Mouse (Mus musculus): ENCODE data around the gene Tbxa2r. TPM values are rescaled to one million over a fixed set of nuclear protein-coding genes. Genes with fewer than 3 reads are reported as not detected.

The Tbxa2r gene
- total RNA-seq, 2 experiments from 2014 or later: not detected

Other genes starting within 250 kb of the Tbxa2r start
Only the 30 nearest of the 33 such genes appear.
- gene Map2k2, start 222.8 kb upstream of the Tbxa2r start, total RNA-seq (2014; fragmentation: Nextera tagmentation): 35.0 and 72.7 TPM in 2 replicates
- gene Map2k2, start 222.8 kb upstream of the Tbxa2r start, total RNA-seq (2017): 46.7 and 50.8 TPM in 2 replicates
- 16.1 and 20.6 TPM in 2 replicates for gene Zbtb7a, start 193.5 kb upstream of the Tbxa2r start, total RNA-seq (2014; fragmentation: Nextera tagmentation)
- 7.1 and 8.0 TPM in 2 replicates for gene Zbtb7a, start 193.5 kb upstream of the Tbxa2r start, total RNA-seq (2017)
- gene Pias4, start 160.8 kb upstream of the Tbxa2r start, total RNA-seq (2014; fragmentation: Nextera tagmentation): 6.3 and 22.9 TPM in 2 replicates
- gene Pias4, start 160.8 kb upstream of the Tbxa2r start, total RNA-seq (2017): 7.8 and 8.1 TPM in 2 replicates
- gene Eef2, start 152.1 kb upstream of the Tbxa2r start, total RNA-seq (2014; fragmentation: Nextera tagmentation): 843 and 1,029 TPM in 2 replicates
- 1,504 and 1,576 TPM in 2 replicates for gene Eef2, start 152.1 kb upstream of the Tbxa2r start, total RNA-seq (2017)
- gene Dapk3, start 145.7 kb upstream of the Tbxa2r start, total RNA-seq (2014; fragmentation: Nextera tagmentation): 25.7 and 40.8 TPM in 2 replicates
- gene Dapk3, start 145.7 kb upstream of the Tbxa2r start, total RNA-seq (2017): 20.5 and 33.0 TPM in 2 replicates
- not detected in 2 replicates for gene 4930442H23Rik, start 144.9 kb upstream of the Tbxa2r start, total RNA-seq (2014; fragmentation: Nextera tagmentation)
- not detected in 2 replicates for gene 4930442H23Rik, start 144.9 kb upstream of the Tbxa2r start, total RNA-seq (2017)
- gene Nmrk2, start 126.7 kb upstream of the Tbxa2r start, total RNA-seq (2014; fragmentation: Nextera tagmentation): not detected in 2 replicates
- not detected in 2 replicates for gene Nmrk2, start 126.7 kb upstream of the Tbxa2r start, total RNA-seq (2017)
- gene Atcay, start 97.9 kb upstream of the Tbxa2r start, total RNA-seq (2014; fragmentation: Nextera tagmentation): not detected in 2 replicates
- not detected in 2 replicates for gene Atcay, start 97.9 kb upstream of the Tbxa2r start, total RNA-seq (2017)
- gene Zfr2, start 95.6 kb upstream of the Tbxa2r start, total RNA-seq (2014; fragmentation: Nextera tagmentation): not detected in 2 replicates
- gene Zfr2, start 95.6 kb upstream of the Tbxa2r start, total RNA-seq (2017): 0.13 TPM in 1 of 2 replicates, not detected in the other
- gene Matk, start 75.8 kb upstream of the Tbxa2r start, total RNA-seq (2014; fragmentation: Nextera tagmentation): 16.8 and 35.6 TPM in 2 replicates
- gene Matk, start 75.8 kb upstream of the Tbxa2r start, total RNA-seq (2017): 39.1 and 43.9 TPM in 2 replicates
- gene Mrpl54, start 61.8 kb upstream of the Tbxa2r start, total RNA-seq (2014; fragmentation: Nextera tagmentation): 94.0 and 105 TPM in 2 replicates
- 161 and 185 TPM in 2 replicates for gene Mrpl54, start 61.8 kb upstream of the Tbxa2r start, total RNA-seq (2017)
- gene Apba3, start 61.8 kb upstream of the Tbxa2r start, total RNA-seq (2014; fragmentation: Nextera tagmentation): 19.7 and 29.1 TPM in 2 replicates
- gene Apba3, start 61.8 kb upstream of the Tbxa2r start, total RNA-seq (2017): 14.2 and 19.9 TPM in 2 replicates
- gene Tjp3, start 37.1 kb upstream of the Tbxa2r start, total RNA-seq (2014; fragmentation: Nextera tagmentation): 1.0 and 8.4 TPM in 2 replicates
- 1.3 and 6.2 TPM in 2 replicates for gene Tjp3, start 37.1 kb upstream of the Tbxa2r start, total RNA-seq (2017)
- gene Pip5k1c, start 35.8 kb upstream of the Tbxa2r start, total RNA-seq (2014; fragmentation: Nextera tagmentation): 32.4 and 42.7 TPM in 2 replicates
- gene Pip5k1c, start 35.8 kb upstream of the Tbxa2r start, total RNA-seq (2017): 24.7 and 32.7 TPM in 2 replicates
- 16.2 and 16.3 TPM in 2 replicates for gene Cactin, start 7.6 kb upstream of the Tbxa2r start, total RNA-seq (2014; fragmentation: Nextera tagmentation)
- 19.4 and 26.5 TPM in 2 replicates for gene Cactin, start 7.6 kb upstream of the Tbxa2r start, total RNA-seq (2017)
- gene Gipc3, start 14.5 kb downstream of the Tbxa2r start, total RNA-seq (2014; fragmentation: Nextera tagmentation): not detected in 2 replicates
- not detected in 2 replicates for gene Gipc3, start 14.5 kb downstream of the Tbxa2r start, total RNA-seq (2017)
- gene Hmg20b, start 21.7 kb downstream of the Tbxa2r start, total RNA-seq (2014; fragmentation: Nextera tagmentation): 19.1 and 43.4 TPM in 2 replicates
- gene Hmg20b, start 21.7 kb downstream of the Tbxa2r start, total RNA-seq (2017): 29.8 and 35.5 TPM in 2 replicates
- 12.0 and 17.5 TPM in 2 replicates for gene Mfsd12, start 28.8 kb downstream of the Tbxa2r start, total RNA-seq (2014; fragmentation: Nextera tagmentation)
- gene Mfsd12, start 28.8 kb downstream of the Tbxa2r start, total RNA-seq (2017): 10.8 and 11.5 TPM in 2 replicates
- gene 4930404N11Rik, start 37.1 kb downstream of the Tbxa2r start, total RNA-seq (2014; fragmentation: Nextera tagmentation): not detected in 2 replicates
- 0.10 and 0.26 TPM in 2 replicates for gene 4930404N11Rik, start 37.1 kb downstream of the Tbxa2r start, total RNA-seq (2017)
- 14.8 and 17.0 TPM in 2 replicates for gene Fzr1, start 49.8 kb downstream of the Tbxa2r start, total RNA-seq (2014; fragmentation: Nextera tagmentation)
- 13.5 and 15.3 TPM in 2 replicates for gene Fzr1, start 49.8 kb downstream of the Tbxa2r start, total RNA-seq (2017)
- gene Dohh, start 55.7 kb downstream of the Tbxa2r start, total RNA-seq (2014; fragmentation: Nextera tagmentation): 12.2 and 34.9 TPM in 2 replicates
- 41.8 and 46.2 TPM in 2 replicates for gene Dohh, start 55.7 kb downstream of the Tbxa2r start, total RNA-seq (2017)
- gene Gm48551, start 55.7 kb downstream of the Tbxa2r start, total RNA-seq (2014; fragmentation: Nextera tagmentation): 4.0 TPM in 1 of 2 replicates, not detected in the other
- gene Gm48551, start 55.7 kb downstream of the Tbxa2r start, total RNA-seq (2017): 0.30 TPM in 1 of 2 replicates, not detected in the other
- gene Gm48552, start 60.3 kb downstream of the Tbxa2r start, total RNA-seq (2014; fragmentation: Nextera tagmentation): 2.2 TPM in 1 of 2 replicates, not detected in the other
- gene Gm48552, start 60.3 kb downstream of the Tbxa2r start, total RNA-seq (2017): not detected in 2 replicates
- gene Smim24, start 64.3 kb downstream of the Tbxa2r start, total RNA-seq (2014; fragmentation: Nextera tagmentation): 37.5 and 43.6 TPM in 2 replicates
- gene Smim24, start 64.3 kb downstream of the Tbxa2r start, total RNA-seq (2017): 11.5 and 13.3 TPM in 2 replicates
- gene Nfic, start 126.9 kb downstream of the Tbxa2r start, total RNA-seq (2014; fragmentation: Nextera tagmentation): 39.6 and 41.7 TPM in 2 replicates
- gene Nfic, start 126.9 kb downstream of the Tbxa2r start, total RNA-seq (2017): 5.3 and 10.5 TPM in 2 replicates
- gene Celf5, start 154.0 kb downstream of the Tbxa2r start, total RNA-seq (2014; fragmentation: Nextera tagmentation): not detected in 2 replicates
- gene Celf5, start 154.0 kb downstream of the Tbxa2r start, total RNA-seq (2017): not detected in 2 replicates
- 124 and 140 TPM in 2 replicates for gene Ncln, start 167.7 kb downstream of the Tbxa2r start, total RNA-seq (2014; fragmentation: Nextera tagmentation)
- 83.1 and 128 TPM in 2 replicates for gene Ncln, start 167.7 kb downstream of the Tbxa2r start, total RNA-seq (2017)
- 7.8 and 10.5 TPM in 2 replicates for gene S1pr4, start 171.4 kb downstream of the Tbxa2r start, total RNA-seq (2014; fragmentation: Nextera tagmentation)
- 7.0 and 9.2 TPM in 2 replicates for gene S1pr4, start 171.4 kb downstream of the Tbxa2r start, total RNA-seq (2017)
- 30.0 and 31.7 TPM in 2 replicates for gene Gna15, start 195.5 kb downstream of the Tbxa2r start, total RNA-seq (2014; fragmentation: Nextera tagmentation)
- 23.8 and 34.6 TPM in 2 replicates for gene Gna15, start 195.5 kb downstream of the Tbxa2r start, total RNA-seq (2017)
- gene Gna11, start 216.5 kb downstream of the Tbxa2r start, total RNA-seq (2014; fragmentation: Nextera tagmentation): 17.0 and 25.7 TPM in 2 replicates
- 4.9 and 6.4 TPM in 2 replicates for gene Gna11, start 216.5 kb downstream of the Tbxa2r start, total RNA-seq (2017)

All from granulocyte monocyte progenitor cell, adult 5-6 weeks (primary cell).